Mouse (Mus musculus) retina, postnatal 1 day (tissue): ENCODE measurements around the gene Etv6.

ENCODE experiments used
- DNase-seq: peaks from one replicate; pipeline ENCODE4 v3.0.0-alpha.2; 2012

Gene Etv6

GRCm38 (mm10) chr6:134115219-134115968 lies 79.9 kb downstream of the Etv6 start:
- DNase-seq, result no peak

DNA sequence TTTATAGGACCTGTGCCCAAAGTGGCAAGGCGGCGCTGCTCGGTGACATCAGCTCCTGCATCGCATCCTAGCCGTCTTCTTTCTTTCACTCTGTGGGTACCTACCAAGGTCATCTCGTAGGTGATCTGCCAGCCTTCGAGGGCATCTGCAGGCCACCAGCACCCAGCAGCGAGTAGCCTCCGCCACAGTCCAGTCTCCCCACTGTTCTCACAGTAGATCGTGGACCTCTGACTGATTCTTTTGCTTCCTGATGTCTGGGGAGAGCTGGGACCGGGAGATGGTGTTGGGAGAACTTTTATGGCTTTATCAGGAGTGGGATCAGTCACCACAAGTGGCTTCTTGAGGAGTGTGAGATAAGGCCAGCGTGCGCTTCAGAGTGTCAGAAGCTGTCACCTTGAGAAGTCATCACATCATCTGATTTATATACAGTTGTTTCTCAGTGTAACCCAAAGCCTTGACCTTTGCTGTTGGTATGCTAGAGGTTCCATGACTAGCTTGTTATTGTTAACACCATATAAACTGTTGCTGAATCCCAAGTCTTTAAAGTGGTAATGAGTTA lies 82.0 kb downstream of the Etv6 start:
- no peak for DNase-seq

- DNase-seq, result no peak
Observed at GRCm38 (mm10) chr6:134118506-134118905, 83.0 kb downstream of the Etv6 start.

GRCm38 (mm10) chr6:134119136-134119535 lies 83.6 kb downstream of the Etv6 start:
- no peak for DNase-seq

GRCm38 (mm10) chr6:134120227-134120626 lies 84.7 kb downstream of the Etv6 start:
- DNase-seq, result no peak

- DNase-seq, result no peak
Observed at GRCm38 (mm10) chr6:134120712-134121111, 85.2 kb downstream of the Etv6 start.

DNA sequence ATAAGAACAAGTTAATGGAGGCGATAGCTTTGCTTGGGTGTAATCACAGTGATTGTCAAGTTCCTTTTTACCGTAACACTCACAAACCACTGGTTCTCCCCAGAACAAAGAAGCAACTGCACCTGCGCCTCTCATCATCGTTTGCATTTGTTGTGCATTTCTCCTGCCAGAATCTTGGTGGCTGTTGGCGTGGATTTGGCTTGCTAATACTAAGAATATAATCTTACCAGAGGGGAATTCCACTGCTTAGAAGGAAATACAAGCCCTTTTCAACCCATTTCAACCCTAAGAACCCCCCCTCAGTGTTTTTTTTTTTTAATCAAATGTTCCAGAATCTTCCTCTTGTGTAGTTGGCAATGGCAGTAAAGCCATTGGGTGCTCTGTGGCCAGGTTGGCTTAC lies 87.4 kb downstream of the Etv6 start:
- no peak for DNase-seq

DNA sequence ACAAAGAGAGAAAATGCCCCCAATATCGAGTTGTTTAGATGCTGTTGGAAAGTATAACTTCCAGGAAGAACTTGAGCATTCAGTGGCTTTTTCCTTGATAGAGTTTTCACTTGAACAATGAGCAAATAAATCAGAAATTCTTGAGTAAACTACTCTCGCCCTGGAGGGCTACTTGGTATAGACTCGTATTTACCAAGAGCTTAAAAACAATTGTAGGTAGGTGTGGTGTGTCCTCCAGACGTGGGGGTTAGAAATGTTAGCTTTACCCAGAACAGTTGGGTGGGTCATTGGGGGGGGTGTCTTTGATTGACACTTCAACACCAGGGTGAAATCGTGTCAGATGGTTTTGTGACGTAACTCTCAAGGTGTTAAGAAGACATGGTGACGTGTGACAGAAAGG lies 88.0 kb downstream of the Etv6 start:
- no peak for DNase-seq

DNA sequence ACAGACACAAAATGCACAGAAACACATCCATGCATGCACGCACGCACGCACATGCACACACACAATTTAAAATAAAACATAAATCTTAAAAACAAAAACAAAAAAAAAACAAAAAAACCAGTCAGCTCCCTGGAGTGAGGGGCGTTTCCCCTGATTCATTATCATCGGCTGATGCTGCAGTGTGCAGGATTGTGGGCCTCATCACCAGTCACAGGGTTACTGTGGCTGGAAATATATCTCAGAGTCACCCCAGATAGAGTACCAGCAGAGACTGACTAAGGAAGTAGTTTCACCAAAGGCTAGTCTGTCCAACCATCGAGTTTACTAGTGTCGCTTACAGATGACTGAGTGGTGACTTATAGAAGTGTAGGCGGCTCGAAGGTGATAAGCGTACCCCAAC lies 88.8 kb downstream of the Etv6 start:
- DNase-seq, result no peak

- DNase-seq, result peak; percentile 44
Observed at GRCm38 (mm10) chr6:134127996-134128395, 92.5 kb downstream of the Etv6 start.

GRCm38 (mm10) chr6:134128594-134128993 lies 93.1 kb downstream of the Etv6 start:
- no peak for DNase-seq

GRCm38 (mm10) chr6:134129848-134130247 lies 94.3 kb downstream of the Etv6 start:
- no peak for DNase-seq

DNA sequence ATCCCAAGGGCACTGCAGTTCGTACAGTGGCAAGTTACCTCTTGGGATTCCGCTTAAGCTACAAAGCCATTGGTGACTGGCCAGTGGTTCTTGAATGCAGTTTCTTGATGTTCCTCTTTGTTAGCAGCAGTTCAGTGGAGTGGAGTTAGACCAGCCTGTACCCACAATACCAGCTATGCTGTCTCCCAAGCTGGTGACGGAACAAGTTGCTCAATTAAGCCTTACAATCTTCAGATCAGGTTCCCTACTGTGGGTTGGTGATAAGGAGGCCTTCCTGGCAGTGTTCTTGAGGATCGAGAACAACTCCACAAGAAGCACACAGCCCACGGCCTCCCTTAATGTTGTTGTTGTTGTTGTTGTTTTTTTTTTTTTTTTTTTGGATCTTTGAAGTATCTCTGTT lies 95.3 kb downstream of the Etv6 start:
- DNase-seq, result no peak

- DNase-seq, result no peak
Observed at GRCm38 (mm10) chr6:134131601-134132000, 96.1 kb downstream of the Etv6 start.

DNA sequence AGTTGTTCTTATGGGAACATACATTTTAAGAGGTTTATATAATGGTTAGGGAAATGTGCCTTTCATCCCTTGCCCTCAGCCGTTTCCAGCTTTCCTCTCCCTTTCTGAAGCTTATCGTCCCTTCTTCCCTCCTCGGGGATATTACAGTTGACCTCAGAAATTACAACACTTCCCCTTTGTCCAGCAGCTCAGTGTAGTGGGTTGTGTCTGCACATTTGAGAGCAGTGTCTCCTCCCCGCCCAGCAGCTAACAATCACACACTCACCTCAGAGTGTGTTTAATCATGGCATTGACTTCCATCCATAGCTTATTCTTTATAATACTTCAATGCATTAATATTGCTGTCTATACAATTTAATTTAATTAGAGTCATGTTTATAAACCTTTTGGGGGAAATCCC lies 98.3 kb downstream of the Etv6 start:
- DNase-seq, result no peak

DNA sequence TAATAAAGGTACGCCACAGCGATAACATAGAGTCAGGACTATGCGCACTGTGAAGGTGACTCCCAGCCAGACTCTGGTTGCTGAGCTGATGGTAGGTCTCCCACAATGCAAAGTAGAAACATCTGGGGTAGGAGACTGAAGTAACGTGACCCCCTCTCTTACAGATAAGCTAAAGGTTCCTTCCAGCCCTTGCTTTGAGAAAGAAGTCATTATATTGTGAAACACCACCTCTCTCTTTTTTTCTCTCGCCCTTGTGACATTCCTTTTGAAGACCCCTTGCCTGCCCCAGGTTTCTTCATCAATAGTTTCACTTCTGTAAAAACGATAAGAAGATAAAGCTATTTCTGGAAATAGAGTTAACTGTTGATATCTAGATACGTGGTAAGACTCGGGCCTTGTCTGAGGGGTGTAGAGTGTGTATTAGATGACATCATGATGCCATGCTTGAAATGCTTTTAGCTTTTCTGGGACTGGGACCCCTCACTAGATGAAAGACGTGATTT lies 99.4 kb downstream of the Etv6 start:
- DNase-seq, result no peak

- no peak for DNase-seq
Observed at GRCm38 (mm10) chr6:134136315-134136714, 100.8 kb downstream of the Etv6 start.

GRCm38 (mm10) chr6:134139359-134139758 lies 103.9 kb downstream of the Etv6 start:
- no peak for DNase-seq

DNA sequence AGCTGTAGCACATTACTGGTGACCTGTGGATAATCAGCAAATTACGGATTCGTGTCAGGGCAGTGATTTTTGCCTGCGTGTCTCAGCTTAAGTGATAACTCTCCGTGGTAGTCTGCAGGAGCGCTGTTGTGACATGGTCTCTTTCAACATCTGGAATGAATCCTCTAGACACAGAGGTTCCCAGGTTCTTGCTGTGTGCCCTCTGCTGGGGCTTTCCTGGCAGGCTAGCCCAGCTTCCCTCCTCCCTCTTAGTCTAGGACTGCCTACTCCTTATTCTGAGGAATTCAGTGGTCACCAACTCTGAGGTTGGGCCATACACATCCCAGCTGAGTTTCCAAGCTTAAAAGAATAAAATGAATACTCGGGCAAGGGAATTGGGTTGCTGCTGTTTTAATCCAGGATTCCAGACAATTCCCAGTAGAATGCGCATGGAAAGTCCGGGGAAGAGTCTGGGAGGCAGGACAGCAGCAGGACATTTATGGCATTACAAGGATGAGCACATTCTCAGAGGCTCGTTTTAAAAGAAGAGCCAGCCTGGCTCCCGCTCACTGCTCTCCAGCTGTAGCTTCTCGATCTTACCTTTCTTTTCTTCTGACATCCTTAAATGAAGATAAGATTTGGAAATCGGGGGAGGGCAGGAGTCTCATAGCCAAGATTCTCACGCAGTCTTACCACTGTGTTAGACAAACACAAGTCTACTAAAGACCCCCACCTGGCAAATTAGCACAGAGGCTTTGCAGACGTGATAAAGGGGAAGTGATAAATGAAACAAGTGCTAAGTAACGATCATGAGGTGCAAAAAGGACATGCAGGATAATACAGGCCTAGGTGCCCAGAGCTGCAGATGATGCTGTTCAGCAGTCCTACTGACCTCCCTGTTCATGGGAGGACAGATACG lies 105.5 kb downstream of the Etv6 start:
- no peak for DNase-seq

- DNase-seq, result no peak
Observed at GRCm38 (mm10) chr6:134141616-134142165, 106.2 kb downstream of the Etv6 start.

DNA sequence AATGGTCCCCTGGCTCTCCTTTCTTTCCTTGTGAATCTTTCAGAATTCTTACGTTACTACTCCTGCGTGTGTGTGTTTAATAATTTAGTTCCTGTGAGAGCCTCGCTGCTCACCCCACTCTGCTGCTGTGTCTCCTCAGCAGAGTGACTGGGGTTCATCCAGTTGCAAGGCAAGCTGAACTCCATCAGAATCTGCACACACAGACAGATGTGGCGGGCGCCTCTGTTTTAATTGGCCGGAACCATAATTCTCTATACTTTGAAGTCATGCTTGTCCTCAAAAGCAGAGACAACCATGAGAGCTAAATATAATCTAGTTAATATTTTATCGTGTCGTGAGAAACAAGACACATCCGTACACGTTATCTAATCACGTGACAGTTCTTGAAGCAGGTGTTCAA lies 107.2 kb downstream of the Etv6 start:
- DNase-seq, result no peak

DNA sequence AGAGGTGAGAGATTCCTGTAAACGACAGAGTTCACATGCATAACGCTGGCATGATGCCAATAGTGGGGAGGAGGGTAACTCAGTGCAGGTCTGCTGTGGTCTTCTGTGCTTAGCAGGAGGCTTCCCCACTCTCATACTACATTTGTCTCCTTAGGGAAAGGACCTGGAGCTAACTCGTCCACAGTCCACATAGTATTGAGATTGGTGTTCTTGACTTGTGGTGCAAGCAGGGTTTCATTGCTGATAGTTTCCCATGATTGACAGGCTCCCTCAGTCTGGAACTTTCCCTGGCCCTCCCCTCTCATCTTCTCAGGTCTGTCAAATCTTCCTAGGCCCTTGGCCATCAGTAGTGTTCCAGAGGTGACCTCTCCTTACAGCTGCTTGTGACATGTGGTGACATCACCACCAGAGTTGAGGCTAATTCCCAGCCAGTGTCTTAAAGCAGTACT lies 108.2 kb downstream of the Etv6 start:
- peak; percentile 20 for DNase-seq
